Comparison of ENCODE assay signal across 7 mouse cellular contexts in genomic region chr11:53931944-53932318, GRCm38 (mm10). TPM values are rescaled to one million over a fixed set of nuclear protein-coding genes. Genes with fewer than 3 reads are reported as not detected.
DNase-seq lines count a peak whose midpoint lies in the region; ATAC-seq and TF ChIP-seq lines count a peak whose summit lies in the region.
"Not testable (repeated sequence)": the region's sequence is repeated elsewhere in the genome, so short reads cannot be mapped to it uniquely, and the experiment has no call there.
"Had no signal": no experiment of that assay in that cellular context is flagged by ENCODE, and none has a peak within 500 bp of the region (broad histone marks: within the 10 kb centered on the region; RNA-seq: fewer than 3 reads in every experiment).

No protein-coding gene starts in this region.

- peak; percentile 36; the same call in 1 of the 2 replicates for ATAC-seq in cerebellum, adult (ENCODE audit: insufficient number of reproducible peaks, low FRiP score, low TSS enrichment)
- peak; percentile 34; the same call in 1 of the 2 replicates for ATAC-seq in megakaryocyte-erythroid progenitor cell, adult 5-6 weeks (replicated peaks; ENCODE audit: low FRiP score, low TSS enrichment, poor library complexity, severe bottlenecking)

- 52% methylated on average over 4 of the region's 4 CpGs for WGBS in kidney, adult 2 months

- not testable (repeated sequence) for TF ChIP-seq CTCF in kidney, adult 2 months (conservative IDR thresholded peaks at IDR 0.05; ENCODE audit: insufficient read depth, insufficient read length, low read depth, low read length)

- intact Hi-C loops in left cerebral cortex, postnatal 4 days (cut with DNase I): loop anchor here (10.0 kb wide), 1 partner anchor 133 kb away; the partner anchor contains the start of gene Pdlim4

- not testable (repeated sequence) for H3K36me3 ChIP-seq in kidney, adult 2 months (ENCODE audit: control insufficient read depth, insufficient read depth, low read length)

- H3K4me1 ChIP-seq in kidney, adult 2 months (ENCODE audit: control insufficient read depth, insufficient read depth, low read length): not testable (repeated sequence)

- not testable (repeated sequence) for H3K27ac ChIP-seq in kidney, adult 2 months (ENCODE audit: insufficient read depth, low read depth, low read length)

- not testable (repeated sequence) for H3K27me3 ChIP-seq in kidney, adult 2 months (replicated peaks; ENCODE audit: control insufficient read depth, insufficient read depth, low read length)

- DNase-seq in heart, postnatal 4 days: peak; percentile 12
- peak; percentile 77 for DNase-seq in kidney, adult 2 months
- DNase-seq in kidney, postnatal 10 days: peak; percentile 58
- peak; percentile 13 for DNase-seq in left cerebral cortex, postnatal 4 days

- H3K4me3 ChIP-seq in kidney, adult 2 months (ENCODE audit: insufficient read depth, low read depth, low read length): not testable (repeated sequence)

- not testable (repeated sequence) for TF ChIP-seq POLR2A in kidney, adult 2 months (IDR thresholded peaks at IDR 0.05; ENCODE audit: low read depth, low read length)

RNA-seq across cellular contexts. Expression of gene Slc22a5, which starts 40.5 kb away (rescaled TPM):
- 10 to 100 TPM; 13.3 to 15.0 TPM for total RNA-seq in heart, postnatal 4 days (2021)
- polyA plus RNA-seq in kidney, adult 2 months (2012; rRNA removed): 188 and 195 TPM in 2 replicates
- 10 to 100 TPM; 17.2 to 19.6 TPM for total RNA-seq in left cerebral cortex, postnatal 4 days (2021)
- total RNA-seq in megakaryocyte-erythroid progenitor cell, adult 5-6 weeks (2014; fragmentation: Nextera tagmentation): 6.3 and 10.5 TPM in 2 replicates
- 7.0 and 11.2 TPM in 2 replicates for total RNA-seq in megakaryocyte-erythroid progenitor cell, adult 5-6 weeks (2017)

RNA-seq across cellular contexts. Expression of gene Slc22a21, which starts 48.2 kb away (rescaled TPM):
- total RNA-seq in heart, postnatal 4 days (2021): 1 to 10 TPM; 1.9 to 2.4 TPM
- 2.4 and 3.7 TPM in 2 replicates for polyA plus RNA-seq in kidney, adult 2 months (2012; rRNA removed)
- total RNA-seq in left cerebral cortex, postnatal 4 days (2021): 1 to 10 TPM; 4.1 to 5.7 TPM
- total RNA-seq in megakaryocyte-erythroid progenitor cell, adult 5-6 weeks (2014; fragmentation: Nextera tagmentation): 1.5 and 4.3 TPM in 2 replicates
- 2.3 TPM in 1 of 2 replicates, not detected in the other for total RNA-seq in megakaryocyte-erythroid progenitor cell, adult 5-6 weeks (2017)
- total RNA-seq: G1E had no signal
- polyA plus RNA-seq: G1E had no signal

Comparison
In these comparisons a context has a peak if more than half of its experiments do, and no peak if none do; other contexts are left out.
1. DNase-seq: peak in every context shown above with its lines; median percentile 77 in kidney, adult 2 months; 58 in kidney, postnatal 10 days; 13 in left cerebral cortex, postnatal 4 days; 12 in heart, postnatal 4 days.